Mouse (Mus musculus) forebrain, postnatal 0 days (tissue): ENCODE results near the gene Fcer1g. TPM values are rescaled to one million over a fixed set of nuclear protein-coding genes. Genes with fewer than 3 reads are reported as not detected.

Experiments
- ATAC-seq: fragments of 200-750 bp; cut with Nextera tagmentation; 2 replicates; pipeline ENCODE4 v1.8.0; 2017; ENCODE audit warnings: mild to moderate bottlenecking, moderate library complexity
- DNase-seq: peaks from one replicate; pipeline ENCODE4 v3.0.0-alpha.2; 2015
- H3K27ac ChIP-seq: fragments of 300-500 bp; sonication (generic); 2 replicates; pipeline ENCODE4 v1.5.1; 2014; ENCODE audit warnings: low read depth, mild to moderate bottlenecking, antibody characterized with exemption, low read length, moderate library complexity, mixed read lengths
- H3K27me3 ChIP-seq: fragments of 300-500 bp; sonication (generic); 2 replicates; pipeline ENCODE4 v1.6.1; 2014; ENCODE audit warnings: mild to moderate bottlenecking, low read length, mixed read lengths; ENCODE audit not compliant: insufficient read depth
- H3K36me3 ChIP-seq: fragments of 300-500 bp; sonication (generic); 2 replicates; pipeline ENCODE4 v1.6.1; 2014; ENCODE audit warnings: mild to moderate bottlenecking, moderate library complexity; ENCODE audit not compliant: insufficient read depth
- H3K4me1 ChIP-seq: fragments of 300-500 bp; sonication (generic); 2 replicates; pipeline ENCODE4 v1.6.1; 2014; ENCODE audit warnings: antibody characterized with exemption; ENCODE audit not compliant: insufficient read depth
- H3K4me2 ChIP-seq: fragments of 300-500 bp; sonication (generic); 2 replicates; pipeline ENCODE4 v1.6.1; 2014; ENCODE audit warnings: low read depth, mild to moderate bottlenecking, moderate library complexity
- H3K4me3 ChIP-seq: fragments of 300-500 bp; sonication (generic); 2 replicates; pipeline ENCODE4 v1.5.1; 2014; ENCODE audit warnings: low read depth, low read length, mixed read lengths
- H3K9ac ChIP-seq: fragments of 300-500 bp; sonication (generic); 2 replicates; pipeline ENCODE4 v1.6.1; 2014; ENCODE audit warnings: mild to moderate bottlenecking
- H3K9me3 ChIP-seq: fragments of 300-500 bp; sonication (generic); 2 replicates; pipeline ENCODE4 v1.6.1; 2016; ENCODE audit warnings: low read length
- CTCF ChIP-seq: sonication (generic); IDR thresholded peaks from 2 replicates; pipeline ENCODE4 v1.5.1; 2016; ENCODE audit warnings: antibody characterized with exemption, control low read depth, low read depth
- WGBS: fragments of 180-500 bp; shearing (Covaris S2); extraction: QIAGEN DNeasy Blood & Tissue Kit; methylation state at CpG from one replicate; pipeline ENCODE4 v1.1.7; 2014; 5-methylcytosine and 5-hydroxymethylcytosine counted together
- polyA plus RNA-seq: library from polyadenylated mRNA; unstranded; fragments of >200 nt; fragmentation: Nextera tagmentation; extraction: Ambion mirVana; gene quantifications from 2 replicates; pipeline ENCODE4 v1.2.1, GENCODE M21; 2015
- total RNA-seq: library from RNA; depleted of rRNA; stranded (reverse); fragments of >200 nt; gene quantifications from 2 replicates; pipeline ENCODE4 v1.2.3, GENCODE M21; 2014

Fcer1g gene
- total and polyA plus RNA-seq, 2 experiments from 2014 or later, result 11.2 to 33.2 TPM

GRCm38 (mm10) chr1:171240911-171241310 is 6.7 kb upstream of the Fcer1g start:
- Histone ChIP-seq H3K4me2 (no peak overlapping the region), H3K27ac (no peak overlapping the region), H3K4me3 (no peak overlapping the region), H3K9ac (no peak overlapping the region), H3K4me1 (no peaks in the 10 kb centered on the region), H3K36me3 (peaks cover 63% of the 10 kb centered on the region), H3K27me3 (no peaks in the 10 kb centered on the region), H3K9me3 (no peaks in the 10 kb centered on the region)
- no peak for TF ChIP-seq CTCF
- no peak for DNase-seq
- ATAC-seq, result no peak
- WGBS, result 95% methylated on average over 10 of the region's 10 CpGs

- Histone ChIP-seq H3K4me3 (no peak overlapping the region), H3K27me3 (no peaks in the 10 kb centered on the region), H3K4me2 (no peak overlapping the region), H3K27ac (no peak overlapping the region), H3K4me1 (no peaks in the 10 kb centered on the region), H3K9ac (no peak overlapping the region), H3K36me3 (peaks cover 70% of the 10 kb centered on the region), H3K9me3 (no peaks in the 10 kb centered on the region)
- WGBS, result 83% methylated on average over 15 of the region's 15 CpGs
- no peak for TF ChIP-seq CTCF
- no peak for ATAC-seq
- DNase-seq, result no peak
Observed at GRCm38 (mm10) chr1:171239992-171240744, 6.0 kb upstream of the Fcer1g start.

GRCm38 (mm10) chr1:171238463-171238862 is 4.3 kb upstream of the Fcer1g start:
- Histone ChIP-seq H3K36me3 (peaks cover 87% of the 10 kb centered on the region), H3K4me2 (no peak overlapping the region), H3K27ac (no peak overlapping the region), H3K9me3 (no peaks in the 10 kb centered on the region), H3K27me3 (no peaks in the 10 kb centered on the region), H3K4me3 (no peak overlapping the region), H3K4me1 (no peaks in the 10 kb centered on the region), H3K9ac (no peak overlapping the region)
- WGBS, result 74% methylated on average over 14 of the region's 14 CpGs
- peak; percentile 52 for DNase-seq
- peak; percentile 76 for TF ChIP-seq CTCF
- ATAC-seq, result no peak

GRCm38 (mm10) chr1:171237438-171237837 is 3.3 kb upstream of the Fcer1g start:
- DNase-seq, result no peak
- H3K4me1 ChIP-seq, result no peaks in the 10 kb centered on the region
- WGBS, result 90% methylated on average over 6 of the region's 6 CpGs
- ATAC-seq, result no peak
- no peak overlapping the region for H3K4me2 ChIP-seq
- H3K9me3 ChIP-seq, result no peaks in the 10 kb centered on the region
- no peak for TF ChIP-seq CTCF
- no peak overlapping the region for H3K27ac ChIP-seq
- no peak overlapping the region for H3K9ac ChIP-seq
- H3K27me3 ChIP-seq, result no peaks in the 10 kb centered on the region
- H3K4me3 ChIP-seq, result no peak overlapping the region
- peaks cover 82% of the 10 kb centered on the region for H3K36me3 ChIP-seq

GRCm38 (mm10) chr1:171235791-171236190 is 1.6 kb upstream of the Fcer1g start:
- ATAC-seq (no peak), DNase-seq (no peak)
- H3K4me2 ChIP-seq, result no peak overlapping the region
- no peaks in the 10 kb centered on the region for H3K27me3 ChIP-seq
- H3K36me3 ChIP-seq, result peaks cover 70% of the 10 kb centered on the region
- H3K4me3 ChIP-seq, result no peak overlapping the region
- WGBS, result 85% methylated on average over 4 of the region's 4 CpGs
- no peak overlapping the region for H3K27ac ChIP-seq
- H3K9ac ChIP-seq, result no peak overlapping the region
- H3K9me3 ChIP-seq, result no peaks in the 10 kb centered on the region
- no peaks in the 10 kb centered on the region for H3K4me1 ChIP-seq
- no peak for TF ChIP-seq CTCF

- DNase-seq (no peak), ATAC-seq (no peak)
- Histone ChIP-seq H3K27me3 (no peaks in the 10 kb centered on the region), H3K4me2 (no peak overlapping the region), H3K4me3 (no peak overlapping the region), H3K36me3 (peaks cover 57% of the 10 kb centered on the region), H3K4me1 (no peaks in the 10 kb centered on the region), H3K27ac (no peak overlapping the region), H3K9ac (no peak overlapping the region), H3K9me3 (no peaks in the 10 kb centered on the region)
- WGBS, result 96% methylated on average over 4 of the region's 4 CpGs
- TF ChIP-seq CTCF, result no peak
Observed at GRCm38 (mm10) chr1:171234538-171234937, 373 bp upstream of the Fcer1g start.

- 88% methylated on average over 12 of the region's 12 CpGs for WGBS
- H3K4me1 ChIP-seq, result no peaks in the 10 kb centered on the region
- no peak overlapping the region for H3K27ac ChIP-seq
- peaks cover 45% of the 10 kb centered on the region for H3K36me3 ChIP-seq
- DNase-seq, result no peak
- no peak overlapping the region for H3K4me2 ChIP-seq
- no peak for ATAC-seq
- no peak overlapping the region for H3K9ac ChIP-seq
- no peaks in the 10 kb centered on the region for H3K27me3 ChIP-seq
- H3K9me3 ChIP-seq, result no peaks in the 10 kb centered on the region
- TF ChIP-seq CTCF, result no peak
- H3K4me3 ChIP-seq, result no peak overlapping the region
Observed at GRCm38 (mm10) chr1:171232800-171233730, 1.1 kb downstream of the Fcer1g start.
